Mouse (Mus musculus) lung, postnatal 0 days (tissue): ENCODE measurements at regions not wholly inside any gene's neighbourhood (a gene's known extent, or its start where the extent isn't known, plus 50 kb on each side); places are given as distances from the start of the nearest gene placed in this dataset.

Experiments used
- CTCF ChIP-seq: IDR thresholded peaks from 2 replicates; pipeline ENCODE4 v1.5.1; 2016; ENCODE audit warnings: antibody characterized with exemption, mild to moderate bottlenecking
- EP300 ChIP-seq: IDR thresholded peaks from 2 replicates; pipeline ENCODE4 v1.6.1; 2016; ENCODE audit warnings: antibody characterized with exemption, mild to moderate bottlenecking, control low read depth

DNA sequence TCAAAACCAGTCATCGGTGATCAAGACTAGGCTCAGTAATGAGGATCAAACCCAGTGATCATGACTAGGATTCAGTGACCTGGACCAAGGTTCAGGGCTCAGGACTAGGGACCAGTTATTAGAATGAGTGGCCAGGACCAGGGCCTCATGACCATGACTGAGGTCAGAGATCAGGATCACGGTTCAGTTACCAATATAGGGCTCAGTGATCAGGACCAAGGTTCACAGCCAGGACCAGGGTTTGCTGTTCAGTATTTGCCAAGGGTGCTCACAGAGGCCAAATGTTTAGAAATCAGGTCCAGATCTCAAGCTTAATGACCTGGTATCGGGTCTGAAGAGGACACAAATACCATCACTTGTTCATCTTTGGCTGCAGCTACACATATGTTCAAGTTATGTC is 69.6 kb downstream of the Tmem121 start:
- TF ChIP-seq CTCF = no peak
- no peak for TF ChIP-seq EP300
